Mouse (Mus musculus) embryonic stem cell, embryonic (primary cell): ENCODE results near the gene E330017A01Rik.
"Not testable (repeated sequence)": the region's sequence is repeated elsewhere in the genome, so short reads cannot be mapped to it uniquely, and the experiment has no call there.

Experiments
- CTCF ChIA-PET, 4 experiments: fragments of 300-600 bp in 2 of 4; fragments of 350-600 bp in 2 of 4; sonication (Branson Sonifier 250); formaldehyde crosslinking; loops; one replicate each; lab custom pipeline; 2022; ENCODE audit warnings: inconsistent platforms in 2 of 4; lab: Charles Lee
- POLR2A ChIA-PET, 4 experiments: fragments of 300-600 bp in 2 of 4; fragments of 350-600 bp in 2 of 4; sonication (Branson Sonifier 250); formaldehyde crosslinking; loops; one replicate each; lab custom pipeline; 2022; ENCODE audit warnings: antibody characterized with exemption in 4 of 4, inconsistent platforms in 1 of 4; lab: Charles Lee

E330017A01Rik gene

DNA sequence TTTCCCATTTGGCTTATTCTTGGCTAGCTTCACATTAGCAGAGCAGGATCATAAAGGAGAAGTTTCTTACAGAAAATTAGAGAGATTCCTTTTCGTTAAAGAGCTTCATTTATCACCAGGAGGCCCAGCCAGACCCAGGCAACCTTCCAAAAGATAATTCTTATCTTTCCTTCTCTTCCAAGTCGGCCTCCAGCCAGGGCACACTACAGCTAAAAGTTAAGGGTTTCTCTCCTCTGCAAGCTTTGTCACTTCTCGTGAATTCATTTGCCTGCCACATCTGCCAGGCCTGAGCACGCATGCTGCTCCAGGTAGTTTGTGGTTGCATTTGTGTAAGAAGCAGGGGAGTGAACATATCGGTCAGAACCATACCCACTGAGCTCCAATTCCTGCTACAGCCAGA lies 30.7 kb upstream of the E330017A01Rik start:
- CTCF ChIA-PET: interaction anchor here in 2 of 4 experiments (1.5 to 1.7 kb wide), 2 partner anchors 207 to 215 kb away, joined by 3 to 5 read pairs; no protein-coding TSS in a partner anchor
- POLR2A ChIA-PET: interaction anchor here in 3 of 4 experiments (0.9 to 2.4 kb wide), 8 partner anchors 16 to 263 kb away, joined by 3 to 15 read pairs (median 5); partner anchors contain the start of genes Dcbld2 (in 2 of the 3) and E330017A01Rik (in 1 of the 3)

DNA sequence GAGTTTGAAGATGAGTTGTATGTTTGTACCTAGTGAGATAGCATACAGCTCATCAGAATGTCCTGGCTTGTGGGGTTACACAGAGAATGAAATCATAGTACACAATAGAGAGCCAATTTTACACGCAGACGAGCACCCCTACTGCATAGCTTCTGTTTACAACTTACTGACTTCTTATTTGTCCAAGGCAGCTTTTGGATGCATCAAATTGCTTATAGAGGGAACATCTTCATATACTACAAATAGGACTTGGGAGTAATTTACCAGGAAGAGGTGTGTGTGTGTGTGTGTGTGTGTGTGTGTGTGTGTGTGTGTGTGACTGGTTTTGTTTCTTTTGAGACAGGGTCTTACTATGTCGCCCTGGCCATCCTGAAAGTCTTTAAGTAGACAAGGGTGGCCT lies 30.0 kb upstream of the E330017A01Rik start:
- POLR2A ChIA-PET: interaction anchor here in 1 of 4 experiments (2.2 to 2.4 kb wide), 2 partner anchors 30 to 261 kb away, joined by 8 to 15 read pairs; partner anchors contain the start of genes Dcbld2 and E330017A01Rik
- CTCF ChIA-PET: interaction anchor here in 1 of 4 experiments (1.5 kb wide), 1 partner anchor 207 kb away, joined by 3 read pairs; no protein-coding TSS in a partner anchor

DNA sequence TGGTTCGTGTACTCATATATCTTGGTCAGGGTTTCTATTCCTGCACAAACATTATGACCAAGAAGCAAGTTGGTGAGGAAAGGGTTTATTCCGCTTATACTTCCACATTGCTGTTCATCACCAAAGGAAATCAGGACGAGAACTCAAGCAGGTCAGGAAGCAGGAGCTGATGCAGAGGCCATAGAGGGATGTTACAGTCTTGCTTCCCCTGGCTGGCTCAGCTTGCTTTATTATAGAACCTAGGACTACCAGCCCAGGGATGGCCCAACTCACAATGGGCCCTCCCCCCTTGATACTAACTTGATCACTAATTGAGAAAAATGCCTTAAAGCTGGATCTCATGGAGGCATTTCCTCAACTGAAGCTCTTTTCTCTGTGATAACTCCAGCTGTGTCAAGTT lies 28.1 kb upstream of the E330017A01Rik start:
- POLR2A ChIA-PET, CTCF ChIA-PET: not testable (repeated sequence)

DNA sequence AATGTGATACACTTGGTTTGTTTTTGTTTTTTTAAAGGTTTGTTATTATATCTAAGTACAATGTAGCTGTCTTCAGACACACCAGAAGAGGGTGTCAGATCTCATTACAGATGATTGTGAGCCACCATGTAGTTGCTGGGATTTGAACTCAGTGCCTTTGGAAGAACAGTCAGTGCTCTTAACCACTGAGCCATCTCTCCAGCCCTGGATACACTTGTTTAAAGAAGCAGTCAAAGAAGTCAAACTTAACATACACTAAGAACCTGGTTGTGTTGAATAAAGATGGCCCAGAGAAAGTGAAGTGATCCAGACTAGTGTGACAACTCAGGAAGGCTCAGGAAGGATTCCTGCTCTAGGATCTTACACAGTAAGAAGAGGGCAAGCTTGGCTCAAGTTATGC lies 26.6 kb upstream of the E330017A01Rik start:
- POLR2A ChIA-PET: interaction anchor here in 1 of 4 experiments (1.0 kb wide), 1 partner anchor 16 kb away, joined by 3 read pairs; no protein-coding TSS in a partner anchor
- CTCF ChIA-PET: not testable (repeated sequence)

DNA sequence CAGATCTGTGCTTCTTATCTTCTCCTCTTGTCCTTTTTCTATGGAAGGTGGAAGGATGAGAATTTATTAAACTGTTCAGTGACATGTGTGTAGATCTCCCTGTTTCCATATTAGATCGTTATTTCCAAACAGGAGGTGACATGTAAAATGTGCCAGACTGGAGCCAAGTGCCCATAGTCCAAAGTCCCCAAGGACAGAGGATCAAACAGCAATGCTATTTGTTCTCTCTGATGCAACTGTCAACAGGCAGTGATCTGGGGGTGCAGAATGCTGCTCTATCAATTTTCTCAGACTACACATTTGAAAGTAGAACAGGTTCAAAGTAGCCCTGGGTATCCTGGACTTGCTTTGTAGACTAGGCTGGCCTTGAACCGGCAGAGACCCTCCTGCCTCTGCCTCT lies 25.3 kb upstream of the E330017A01Rik start:
- CTCF ChIA-PET: no interaction called here
- POLR2A ChIA-PET: interaction anchor here in 1 of 4 experiments (1.2 kb wide), 1 partner anchor 194 kb away, joined by 3 read pairs; no protein-coding TSS in a partner anchor

DNA sequence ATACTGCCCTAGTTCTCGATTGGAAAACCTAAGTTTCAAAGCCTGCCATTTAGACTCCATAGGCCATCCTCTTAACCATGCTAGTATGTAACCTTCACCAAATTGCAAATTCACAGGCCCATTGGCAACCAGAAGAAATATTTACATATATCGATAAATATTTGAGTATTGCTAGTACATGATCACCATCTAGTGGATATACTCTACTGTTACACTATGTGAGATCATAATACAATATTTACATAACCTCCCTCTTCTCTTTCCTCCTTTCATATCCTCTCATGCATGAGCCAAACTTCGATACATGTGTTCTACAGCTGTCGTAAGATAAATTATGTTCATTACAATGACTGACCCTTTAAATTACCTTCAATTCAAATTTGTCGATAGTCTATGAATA lies 24.5 kb upstream of the E330017A01Rik start:
- POLR2A ChIA-PET: no interaction called here
- CTCF ChIA-PET: no interaction called here

DNA sequence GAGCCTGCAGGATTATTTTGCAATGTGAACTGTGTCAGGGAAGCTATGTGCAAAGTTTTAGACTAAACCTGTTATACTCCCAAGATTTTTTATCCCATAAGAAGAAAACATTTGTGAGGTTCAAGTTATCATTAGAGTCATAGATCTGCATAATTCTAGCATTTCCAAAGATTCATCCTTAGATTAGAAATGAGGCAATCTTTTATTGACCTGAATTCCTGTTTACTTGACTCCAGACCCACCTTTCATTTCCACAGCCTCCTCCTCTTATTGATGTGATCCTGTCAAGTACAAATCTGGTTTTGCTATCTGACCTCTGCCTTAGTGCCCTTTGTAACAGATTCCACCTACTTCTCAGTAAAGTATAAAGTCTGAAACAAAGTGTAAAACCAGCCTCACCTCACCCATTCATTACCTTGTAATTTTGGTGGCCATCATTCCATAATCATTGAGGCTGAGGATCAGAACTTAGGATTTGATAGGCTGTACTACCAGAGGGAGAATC lies 23.8 kb upstream of the E330017A01Rik start:
- CTCF ChIA-PET: no interaction called here
- POLR2A ChIA-PET: no interaction called here

DNA sequence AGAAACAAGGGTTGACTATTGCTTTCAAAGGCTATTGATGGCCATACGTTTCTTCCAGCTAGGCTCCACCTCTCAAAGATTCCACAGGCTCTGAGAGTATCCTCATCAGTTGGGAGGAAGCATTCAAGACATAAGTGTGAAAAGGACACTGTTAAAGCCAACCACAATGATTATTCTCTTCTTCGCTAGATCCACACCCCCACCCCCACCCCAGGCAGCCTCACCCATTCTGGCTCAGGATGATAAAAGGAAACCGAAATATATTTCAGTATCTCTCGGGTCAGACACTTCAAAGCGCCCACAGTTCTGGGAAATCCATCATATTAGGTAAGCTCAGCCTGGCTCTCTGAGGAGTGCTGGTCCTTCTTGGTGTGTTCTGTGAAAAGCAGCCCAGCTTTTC lies 23.3 kb upstream of the E330017A01Rik start:
- POLR2A ChIA-PET: interaction anchor here in 1 of 4 experiments (0.7 kb wide), 1 partner anchor 10 kb away, joined by 3 read pairs; no protein-coding TSS in a partner anchor
- CTCF ChIA-PET: no interaction called here

DNA sequence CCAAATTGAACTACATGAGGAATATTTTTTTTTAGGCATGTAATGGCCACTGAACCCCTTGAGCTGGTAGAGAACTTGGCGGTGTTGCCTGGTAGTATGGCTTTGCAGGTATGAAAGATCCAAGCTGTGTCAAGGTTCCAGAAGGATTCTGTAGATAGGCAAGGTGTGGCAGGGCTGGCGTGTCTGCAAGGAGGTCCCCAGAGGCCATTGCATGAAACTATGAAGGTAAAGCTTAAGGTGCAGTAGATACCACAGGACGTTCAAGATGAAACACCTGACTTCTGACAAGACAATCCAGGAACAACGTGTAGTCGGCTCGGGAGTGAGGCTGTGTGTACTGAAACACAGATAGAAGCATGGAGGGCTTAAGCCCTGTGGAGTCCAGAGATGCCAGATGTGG lies 20.1 kb upstream of the E330017A01Rik start:
- CTCF ChIA-PET: no interaction called here
- POLR2A ChIA-PET: no interaction called here

DNA sequence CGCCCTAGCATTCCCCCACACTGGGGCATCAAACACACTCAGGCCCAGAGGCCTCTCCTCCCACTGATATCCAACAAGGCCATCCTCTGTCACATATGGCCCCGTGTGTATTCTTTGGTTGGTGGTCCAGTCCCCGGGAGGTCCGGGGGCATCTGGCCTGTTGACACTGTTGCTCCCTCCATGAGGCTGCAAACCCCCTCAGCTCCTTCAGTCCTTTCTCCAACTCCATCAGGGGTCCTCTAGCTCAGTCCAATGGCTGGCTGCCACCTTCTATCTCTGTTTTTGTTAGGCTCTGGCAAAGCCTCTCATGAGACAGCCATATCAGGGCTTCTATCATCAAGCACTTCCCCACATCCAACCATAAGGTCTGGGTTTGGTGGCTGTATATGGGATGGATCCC lies 18.0 kb upstream of the E330017A01Rik start:
- POLR2A ChIA-PET: no interaction called here
- CTCF ChIA-PET: no interaction called here

DNA sequence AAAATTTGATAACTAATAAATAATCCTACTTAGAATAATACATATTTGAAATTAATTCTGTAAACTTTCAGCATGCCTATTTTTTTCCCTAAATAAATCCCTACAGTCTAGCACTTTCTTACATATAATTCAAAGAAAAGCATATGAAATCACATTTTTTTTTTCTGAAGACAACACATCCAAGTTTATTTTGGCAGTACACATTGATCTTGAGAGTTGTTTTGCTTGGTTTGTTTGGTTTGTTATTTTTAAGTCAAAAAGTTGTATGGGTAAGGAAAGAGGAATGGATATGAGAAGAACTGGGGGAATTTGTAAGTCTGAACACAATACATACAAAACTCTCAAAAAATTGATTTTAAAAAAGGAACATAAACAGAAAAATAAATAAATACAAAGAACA lies 17.2 kb upstream of the E330017A01Rik start:
- ChIA-PET POLR2A (no interaction called here), CTCF (no interaction called here)

DNA sequence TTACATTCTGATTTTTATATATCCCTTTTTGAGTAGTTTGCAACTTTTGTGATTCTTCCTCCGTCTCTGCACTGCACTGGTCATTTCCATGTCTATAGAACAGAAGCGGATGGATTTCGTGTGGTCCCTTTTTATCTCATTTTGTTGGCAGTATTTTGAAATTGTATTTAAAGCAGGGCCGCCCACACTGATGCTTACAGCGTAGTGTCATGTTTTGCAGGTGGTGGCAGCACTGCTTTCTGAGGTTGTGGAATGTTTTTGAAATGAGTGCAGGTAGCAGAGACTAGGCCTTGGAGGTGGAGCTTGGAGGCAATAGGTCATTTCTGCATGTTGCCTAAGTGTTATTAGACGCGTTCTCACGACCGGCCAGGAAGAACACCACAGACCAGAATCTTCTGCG lies 11.4 kb upstream of the E330017A01Rik start:
- POLR2A ChIA-PET: no interaction called here
- CTCF ChIA-PET: no interaction called here

DNA sequence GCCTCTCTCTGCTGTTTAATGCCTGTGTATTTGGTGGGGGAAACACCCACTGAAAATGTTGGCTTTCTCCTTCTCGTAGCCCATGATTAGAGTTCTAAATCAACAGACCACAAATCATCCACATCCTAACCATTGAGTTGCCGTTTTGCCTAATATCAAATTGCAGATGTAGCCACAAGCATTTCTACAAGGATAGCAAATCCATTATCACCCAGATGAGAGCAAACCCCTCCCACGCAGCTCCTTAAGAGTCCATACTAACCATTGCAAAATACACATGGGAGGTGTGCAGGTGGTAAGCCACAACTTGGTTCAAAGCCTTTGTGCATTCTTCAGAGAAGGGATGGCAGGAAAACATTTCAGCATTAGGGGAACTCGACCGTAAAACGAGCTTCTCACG lies 523 bp downstream of the E330017A01Rik start:
- CTCF ChIA-PET: no interaction called here
- POLR2A ChIA-PET: interaction anchor here in 1 of 4 experiments (2.4 kb wide), 1 partner anchor 32 kb away, joined by 8 read pairs; the partner anchor contains the start of gene Cpox

DNA sequence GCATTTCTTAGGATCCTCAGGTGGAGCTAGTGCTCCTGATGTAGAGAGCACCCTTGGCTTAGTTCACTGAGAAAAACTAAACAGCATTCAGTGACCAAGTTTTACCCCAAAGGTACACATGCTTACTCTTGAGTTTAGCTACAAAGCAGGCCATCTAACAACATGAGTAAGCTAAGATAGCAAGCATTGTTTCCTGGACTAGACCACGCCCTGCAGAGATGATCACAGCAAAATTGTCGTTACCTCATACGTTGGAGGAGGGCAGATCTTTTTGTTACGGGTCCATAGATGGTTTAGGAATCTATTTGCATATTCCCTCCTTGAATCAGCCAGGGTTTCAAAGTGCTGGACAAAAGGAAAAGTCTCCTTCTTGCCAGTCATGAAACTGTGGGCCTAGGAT lies 1.1 kb downstream of the E330017A01Rik start:
- ChIA-PET POLR2A (interaction anchor here in 1 of 4 experiments (2.4 kb wide), 1 partner anchor 33 kb away, joined by 8 read pairs; the partner anchor contains the start of gene Cpox), CTCF (no interaction called here)

DNA sequence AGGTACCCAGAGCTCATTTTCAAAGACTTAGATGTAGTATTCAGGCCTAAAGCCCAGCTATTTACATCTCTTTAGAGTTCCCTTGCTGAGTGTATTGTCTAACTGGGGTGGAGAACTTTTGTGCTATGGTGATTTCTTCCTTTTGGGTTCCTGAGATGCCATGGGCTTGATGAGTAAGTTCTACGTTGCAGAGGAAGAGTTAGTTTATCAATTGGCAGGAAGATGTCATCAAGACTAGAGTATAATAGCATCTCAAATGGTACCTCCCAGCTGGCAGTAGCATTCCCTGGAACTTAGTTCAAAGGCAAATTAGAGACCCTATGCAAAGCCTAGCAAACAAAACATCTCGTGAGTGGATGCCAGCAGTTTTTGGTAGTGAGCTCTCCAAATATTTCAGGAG lies 2.7 kb downstream of the E330017A01Rik start:
- ChIA-PET POLR2A (interaction anchor here in 3 of 4 experiments (0.6 to 1.4 kb wide), 4 partner anchors 34 to 715 kb away, joined by 3 to 6 read pairs (median 4); partner anchors contain the start of genes Cpox (in 2 of the 3) and Dcbld2 (in 1 of the 3)), CTCF (no interaction called here)

DNA sequence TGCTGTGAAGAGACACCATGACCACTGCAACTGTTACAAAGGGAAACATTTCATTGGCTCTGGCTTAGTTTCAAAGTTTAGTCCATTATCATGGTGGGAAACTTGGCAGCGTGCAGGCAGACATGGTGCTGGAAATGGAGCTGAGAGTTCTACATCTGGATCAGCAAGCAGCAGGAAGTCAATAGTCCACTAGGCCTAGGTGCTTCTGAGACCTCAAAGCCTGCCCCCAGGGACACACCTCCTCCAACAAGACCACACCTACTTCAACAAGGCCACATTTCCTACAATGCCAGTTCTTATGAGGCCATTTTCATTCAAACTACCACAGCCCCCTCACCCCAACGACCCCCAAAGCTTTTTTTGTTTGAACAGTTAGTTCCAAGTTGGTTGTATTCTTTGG lies 8.8 kb downstream of the E330017A01Rik start:
- ChIA-PET CTCF (no interaction called here), POLR2A (no interaction called here)

DNA sequence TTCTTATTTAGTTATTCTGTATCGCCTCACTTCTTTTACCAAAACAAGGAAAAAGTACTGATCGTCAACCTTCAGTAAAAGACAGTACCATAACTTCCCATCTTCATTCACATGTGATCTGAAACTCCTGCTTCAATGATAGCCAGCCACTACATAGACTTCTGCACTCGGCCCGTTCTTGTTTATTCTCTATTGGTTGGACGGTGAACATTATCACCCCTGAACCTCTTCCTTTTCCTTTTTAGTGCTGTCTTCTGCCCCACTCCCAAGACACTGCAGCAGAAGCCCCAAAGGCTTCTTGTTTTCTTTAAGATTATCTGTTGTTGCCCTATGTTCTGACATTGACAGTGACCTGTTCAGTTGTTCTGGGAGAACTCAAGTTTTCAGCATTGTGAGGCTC lies 9.6 kb downstream of the E330017A01Rik start:
- ChIA-PET CTCF (no interaction called here), POLR2A (no interaction called here)

DNA sequence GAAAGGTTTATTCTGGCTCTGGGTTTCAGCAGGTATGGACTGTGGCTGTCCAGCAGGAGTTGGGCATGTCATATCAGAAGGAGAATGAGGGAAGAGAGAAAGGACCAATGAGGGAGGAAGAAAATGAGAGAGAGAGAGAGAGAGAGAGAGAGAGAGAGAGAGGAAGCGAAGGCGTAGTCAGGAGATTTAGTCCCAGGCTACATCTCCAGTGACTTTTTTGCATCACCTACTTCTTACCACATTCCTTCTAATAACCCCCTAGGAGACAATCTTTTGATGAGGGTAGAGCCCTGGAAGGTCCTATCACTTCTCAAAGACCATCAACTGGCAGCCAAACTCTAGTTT lies 10.2 kb downstream of the E330017A01Rik start:
- CTCF ChIA-PET: interaction anchor here in 2 of 4 experiments (0.6 to 0.7 kb wide), 2 partner anchors 114 to 171 kb away, joined by 3 read pairs; no protein-coding TSS in a partner anchor
- POLR2A ChIA-PET: no interaction called here

DNA sequence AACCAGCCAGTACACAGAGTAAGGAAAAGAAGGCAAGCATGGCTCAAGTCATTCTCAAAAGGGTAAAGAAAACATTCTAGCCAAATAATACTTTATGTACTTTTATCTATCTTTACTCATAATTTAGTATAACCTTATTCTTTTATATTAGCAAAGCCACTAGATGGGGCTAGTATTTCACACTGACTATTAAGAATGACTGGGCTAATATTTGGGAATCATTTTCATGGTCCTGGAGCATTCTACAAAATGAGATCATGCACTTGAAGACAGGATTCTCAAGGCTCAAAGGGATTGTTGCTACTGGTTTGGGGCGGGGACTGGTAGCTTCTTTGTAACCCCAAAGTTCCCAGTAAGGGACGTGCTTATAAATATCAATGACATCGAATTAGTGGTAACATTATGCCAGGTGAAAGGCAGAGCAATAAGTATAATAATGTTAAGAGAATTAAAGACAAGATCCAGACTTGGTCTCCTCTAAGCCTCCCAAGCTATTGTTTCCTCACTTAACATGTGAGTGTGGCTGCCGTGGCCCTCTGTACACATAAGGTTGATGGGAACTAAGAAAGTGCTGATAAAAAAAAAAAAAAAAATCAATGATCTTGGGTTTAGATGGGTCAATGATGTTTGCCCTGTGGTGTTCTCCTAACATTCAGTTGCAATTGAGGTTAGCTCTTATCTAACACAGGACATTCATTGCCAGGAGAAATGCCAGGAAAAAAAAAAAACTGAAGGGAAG lies 10.8 kb downstream of the E330017A01Rik start:
- POLR2A ChIA-PET: interaction anchor here in 1 of 4 experiments (0.7 kb wide), 1 partner anchor 1119 kb away, joined by 4 read pairs; no protein-coding TSS in a partner anchor

DNA sequence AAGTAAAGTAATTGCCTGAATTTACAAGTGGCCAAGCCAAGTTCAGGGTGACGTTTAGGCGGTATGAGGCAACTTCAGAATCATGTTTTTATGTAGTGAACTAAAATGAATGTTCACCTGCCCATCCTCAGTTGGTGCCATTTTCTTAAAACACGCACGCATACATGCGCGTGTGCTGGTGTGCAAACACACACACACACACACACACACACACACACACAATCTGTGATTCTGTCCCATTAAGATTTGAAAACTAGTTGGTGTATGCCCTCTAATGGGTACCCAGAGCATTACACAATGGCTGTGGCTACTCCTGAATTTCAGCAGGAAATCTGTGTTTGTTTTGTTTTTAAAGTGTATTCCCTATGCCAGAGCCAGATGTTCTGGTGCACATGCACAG lies 14.6 kb downstream of the E330017A01Rik start:
- POLR2A ChIA-PET: no interaction called here
- CTCF ChIA-PET: no interaction called here

More for the DNA sequence above, 10.8 kb downstream of the E330017A01Rik start:
- CTCF ChIA-PET: interaction anchor here in 2 of 4 experiments (0.6 to 0.7 kb wide), 2 partner anchors 113 to 171 kb away, joined by 3 read pairs; no protein-coding TSS in a partner anchor
